Mouse (Mus musculus): ENCODE results near the gene Gbx2.

The Gbx2 gene

GRCm38 (mm10) chr1:89934316-89935260, 3.6 kb upstream of the Gbx2 start:
- no peak for DNase-seq (ENCODE audit: low spot score)

DNA sequence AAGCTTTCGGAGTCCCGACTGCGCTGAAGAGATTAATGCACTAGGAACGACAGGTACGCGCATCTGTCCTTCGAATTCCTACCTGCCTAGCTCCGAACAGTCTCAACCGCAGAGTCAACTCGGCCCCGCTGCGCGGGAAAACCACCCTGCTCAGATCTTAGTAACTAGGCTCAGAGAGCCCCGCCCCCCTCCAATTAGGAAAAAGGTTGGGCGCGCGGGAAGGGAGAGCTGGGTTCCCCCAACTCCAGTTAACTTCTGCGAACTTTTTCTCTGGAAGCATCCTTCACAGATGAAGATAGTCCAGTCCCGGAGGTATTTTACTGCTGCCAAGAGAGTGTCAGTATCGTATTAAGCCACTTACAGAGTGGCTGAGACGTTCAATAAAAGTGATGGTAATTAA, 2.8 kb upstream of the Gbx2 start:
- no peak for DNase-seq (ENCODE audit: low spot score)

DNA sequence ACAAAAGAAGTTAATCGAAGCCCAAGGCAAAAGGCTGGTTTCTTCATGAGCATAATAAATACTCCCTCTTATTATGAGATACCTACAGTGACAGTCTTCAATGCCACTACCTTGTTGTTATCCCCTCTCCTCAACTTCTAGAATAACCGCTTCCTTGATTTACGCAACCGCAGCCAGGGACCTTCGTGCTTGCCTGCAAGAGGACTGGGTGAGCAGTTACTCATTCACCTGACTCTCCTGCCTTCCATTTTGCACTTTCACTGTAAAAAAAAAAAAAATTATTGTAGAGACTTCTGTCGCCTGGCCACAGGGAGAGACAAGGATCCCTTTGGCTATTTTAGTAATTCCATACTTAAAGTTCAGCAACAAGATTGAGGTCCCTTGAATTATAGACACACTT, 2.0 kb upstream of the Gbx2 start:
- DNase-seq (ENCODE audit: low spot score) = no peak

DNA sequence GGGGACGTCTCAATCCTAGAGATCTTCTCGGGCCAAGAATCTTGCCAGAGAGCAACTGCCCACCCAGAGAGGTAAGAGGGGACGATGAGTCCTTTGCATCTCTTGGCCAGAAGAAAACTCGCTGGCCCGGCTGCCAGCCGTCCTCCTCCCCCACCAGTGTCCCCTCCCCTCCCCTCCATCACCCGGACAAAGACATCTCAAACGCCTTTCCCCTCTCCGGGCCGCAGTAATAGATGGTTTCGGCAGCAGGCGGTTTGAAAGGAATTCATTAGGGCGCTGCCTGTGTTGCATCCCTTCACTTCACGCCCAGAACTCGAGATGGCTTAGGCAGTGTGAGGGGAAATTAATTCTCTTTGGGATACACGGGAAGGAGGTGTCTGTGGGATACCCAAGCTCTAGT, 1.6 kb upstream of the Gbx2 start:
- no peak for DNase-seq (ENCODE audit: low spot score)

- DNase-seq (ENCODE audit: low spot score) = no peak
Observed at GRCm38 (mm10) chr1:89932021-89932423, 1.0 kb upstream of the Gbx2 start.

- no peak for DNase-seq (ENCODE audit: low spot score)
Observed at GRCm38 (mm10) chr1:89930551-89930950, 428 bp downstream of the Gbx2 start.

DNA sequence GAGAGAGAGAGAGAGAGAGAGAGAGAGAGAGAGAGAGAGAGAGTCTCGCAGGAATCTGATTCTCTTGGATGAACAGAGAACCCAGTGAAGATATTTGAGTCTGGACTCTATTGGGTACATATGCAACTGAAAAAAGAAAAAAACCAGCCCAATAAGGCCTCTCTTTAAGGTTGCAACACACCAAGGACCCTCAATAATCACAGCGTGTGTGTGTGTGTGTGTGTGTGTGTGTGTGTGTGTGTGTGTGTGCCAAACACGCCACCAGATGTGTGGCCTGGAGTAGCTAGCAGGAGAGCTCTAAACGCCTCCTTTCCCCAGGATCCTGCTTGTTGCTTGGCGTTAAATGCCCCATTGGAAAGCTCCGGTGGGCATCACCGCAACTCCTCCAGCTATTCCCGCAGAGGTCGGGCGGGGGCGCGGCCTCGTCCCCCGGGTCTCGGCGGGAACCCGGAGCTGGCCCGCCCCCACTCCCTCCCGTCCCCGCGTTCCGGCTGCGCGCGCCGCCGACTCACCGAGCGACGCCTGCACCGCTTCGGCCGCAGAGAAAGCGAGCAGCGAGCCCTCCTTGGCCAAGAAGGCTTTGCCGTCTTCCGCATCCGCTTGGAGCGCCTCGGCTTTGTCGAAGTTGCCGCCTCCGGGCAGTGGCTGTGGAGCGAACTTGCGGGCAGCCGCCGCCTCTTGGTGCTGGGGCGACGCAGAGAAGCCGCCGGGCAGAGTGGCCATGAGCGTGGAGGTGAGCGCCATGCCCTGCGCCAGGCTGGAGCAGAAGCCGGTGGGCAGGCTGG, 1.1 kb downstream of the Gbx2 start:
- no peak for DNase-seq (ENCODE audit: low spot score)

- DNase-seq (ENCODE audit: low spot score) = no peak
Observed at GRCm38 (mm10) chr1:89929181-89929580, 1.8 kb downstream of the Gbx2 start.

DNA sequence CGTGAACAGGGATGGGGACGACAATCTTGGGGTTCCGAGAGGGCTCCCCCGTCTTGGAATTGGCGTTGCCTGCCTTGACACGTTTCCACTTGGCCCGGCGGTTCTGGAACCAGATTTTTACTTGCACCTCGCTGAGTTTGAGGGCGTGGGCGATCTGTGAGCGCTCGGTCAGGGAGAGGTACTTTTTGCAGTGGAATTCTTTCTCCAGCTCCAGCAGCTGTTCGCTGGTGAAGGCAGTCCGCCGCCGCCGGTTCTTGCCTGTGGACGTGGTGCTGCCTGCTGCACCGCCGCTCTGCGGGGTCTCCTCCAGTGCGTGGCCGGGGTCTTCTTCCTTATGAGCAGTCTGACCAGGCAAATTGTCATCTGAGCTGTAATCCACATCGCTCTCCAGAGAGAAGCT, 2.3 kb downstream of the Gbx2 start:
- no peak for DNase-seq (ENCODE audit: low spot score)

GRCm38 (mm10) chr1:89927061-89927661, 3.8 kb downstream of the Gbx2 start:
- no peak for DNase-seq (ENCODE audit: low spot score)

DNA sequence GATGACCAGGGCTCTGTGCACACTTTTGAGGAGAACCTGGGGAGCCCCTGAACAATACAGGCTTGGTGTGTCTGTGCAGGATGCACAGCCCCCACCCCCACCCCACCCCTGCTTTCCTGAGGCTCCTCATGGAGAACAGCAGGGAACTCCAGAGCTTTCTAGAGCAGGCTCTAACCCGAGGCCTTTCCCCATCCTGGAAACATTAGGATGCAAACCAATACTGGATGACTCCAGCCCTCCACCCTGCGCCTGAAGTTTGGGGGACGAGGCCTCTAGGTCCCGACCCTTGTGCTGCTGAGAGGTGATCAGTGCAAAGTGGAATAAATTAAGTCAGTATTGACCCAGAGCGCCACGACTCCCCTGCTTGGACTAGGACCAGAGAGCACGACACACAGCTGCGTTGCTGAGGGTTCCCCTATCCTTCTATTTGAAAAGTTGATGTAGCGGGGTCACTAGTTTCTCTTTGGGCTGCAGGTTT, 4.4 kb downstream of the Gbx2 start:
- DNase-seq (ENCODE audit: low spot score) = no peak

- no peak for DNase-seq (ENCODE audit: low spot score)
Observed at GRCm38 (mm10) chr1:89925501-89926190, 5.3 kb downstream of the Gbx2 start.

DNA sequence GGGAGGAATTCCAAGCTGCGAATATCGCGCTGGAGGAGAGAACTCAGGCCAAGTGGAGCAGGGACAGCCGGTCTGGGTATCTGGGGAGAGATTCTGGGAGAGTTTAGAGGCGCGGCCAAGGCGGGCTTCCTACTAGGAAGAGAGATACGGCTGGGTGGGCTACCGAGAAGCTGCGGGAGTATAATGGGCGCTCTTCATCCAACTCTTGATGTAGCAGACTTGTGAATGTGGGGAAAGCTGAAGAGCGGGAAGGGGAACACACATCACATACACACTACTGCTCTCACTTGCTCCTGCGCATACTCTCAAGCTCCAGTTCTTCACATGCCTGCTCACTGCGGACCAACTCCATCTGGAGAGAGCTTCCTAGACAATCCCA, 7.3 kb downstream of the Gbx2 start:
- DNase-seq (ENCODE audit: low spot score) = no peak

GRCm38 (mm10) chr1:89922883-89923641, 7.9 kb downstream of the Gbx2 start:
- no peak for DNase-seq (ENCODE audit: low spot score)

DNA sequence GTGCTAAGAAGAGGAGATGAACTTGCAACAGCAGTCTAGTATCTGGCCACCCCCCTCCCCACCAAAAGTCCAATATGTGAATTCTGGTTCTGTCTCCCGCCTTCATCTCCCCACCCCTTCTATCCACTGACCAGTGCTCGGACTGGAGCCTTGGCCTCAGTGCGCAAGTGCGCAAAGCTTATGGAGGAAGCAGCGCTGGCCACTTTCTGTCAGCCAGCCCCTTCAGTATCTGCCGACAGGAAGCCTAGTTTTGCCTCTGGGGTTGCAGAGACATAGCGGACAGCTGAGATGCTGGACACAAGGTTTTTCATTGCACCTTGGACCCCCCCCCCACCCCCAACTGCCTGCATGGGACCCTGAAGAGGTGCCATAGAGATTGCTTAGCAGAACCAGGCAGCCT, 8.7 kb downstream of the Gbx2 start:
- DNase-seq (ENCODE audit: low spot score) = no peak

GRCm38 (mm10) chr1:89921806-89922205, 9.2 kb downstream of the Gbx2 start:
- DNase-seq (ENCODE audit: low spot score) = no peak

DNA sequence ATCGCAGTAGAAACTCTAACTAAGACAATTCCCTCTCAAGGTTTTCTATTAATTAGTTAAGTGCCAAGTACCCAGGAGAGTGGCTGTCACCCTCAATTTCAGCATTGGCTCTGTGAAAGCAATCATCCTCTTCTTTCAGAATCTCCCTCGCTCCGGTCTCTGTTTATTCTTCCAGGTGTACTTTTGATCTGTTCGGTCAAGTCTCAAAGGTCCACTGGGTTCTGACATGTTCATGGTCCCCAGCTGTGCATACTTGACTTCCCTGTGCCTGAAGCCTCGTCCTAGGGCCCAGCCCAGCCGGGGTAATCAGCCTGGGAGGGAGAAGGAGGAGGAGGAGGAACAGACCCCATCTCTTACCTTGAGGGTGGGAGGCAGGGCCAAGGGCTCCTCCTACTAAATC, 11.8 kb downstream of the Gbx2 start:
- DNase-seq (ENCODE audit: low spot score) = no peak

DNA sequence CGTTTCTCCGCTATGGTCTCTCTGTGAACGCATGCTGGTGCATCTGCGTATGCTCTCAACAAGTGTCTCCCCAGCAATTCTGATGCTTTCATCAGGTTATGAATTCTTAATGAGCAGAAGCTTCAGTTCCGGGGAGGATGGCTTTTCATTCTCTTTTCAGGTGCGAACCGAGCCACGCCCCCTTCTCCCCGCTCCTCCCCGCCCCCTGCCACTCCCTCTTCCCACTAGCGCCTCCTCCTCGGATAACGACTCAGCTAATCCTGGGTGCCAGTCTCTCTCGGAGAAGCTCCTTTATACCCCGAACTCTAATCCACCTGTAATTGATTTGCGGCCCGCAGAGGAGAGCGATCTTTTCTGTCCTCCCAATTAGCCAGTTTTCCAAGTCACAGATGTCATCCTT, 12.9 kb downstream of the Gbx2 start:
- DNase-seq (ENCODE audit: low spot score) = no peak

GRCm38 (mm10) chr1:89913611-89914010, 17.4 kb downstream of the Gbx2 start:
- DNase-seq (ENCODE audit: low spot score) = no peak

DNA sequence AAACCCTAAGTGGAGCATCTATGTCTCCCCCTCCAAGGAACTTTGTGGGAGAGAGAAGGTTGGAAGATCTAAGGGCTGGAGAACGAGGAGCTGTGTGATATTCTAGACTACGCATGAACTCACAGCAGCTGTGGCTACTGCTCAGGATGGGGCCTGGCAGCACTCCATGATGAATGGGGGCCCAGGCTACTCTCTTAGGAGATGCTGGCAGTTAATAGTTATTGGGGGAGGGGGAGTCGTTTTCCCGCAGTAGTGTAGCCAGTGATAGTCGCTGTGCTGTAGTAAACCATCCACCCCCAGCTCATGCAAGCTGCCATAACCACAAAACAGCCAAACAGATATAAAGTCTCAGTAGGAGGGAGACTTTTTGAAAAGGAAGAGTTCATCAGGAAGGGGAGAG, 18.6 kb downstream of the Gbx2 start:
- DNase-seq (ENCODE audit: low spot score) = no peak

DNA sequence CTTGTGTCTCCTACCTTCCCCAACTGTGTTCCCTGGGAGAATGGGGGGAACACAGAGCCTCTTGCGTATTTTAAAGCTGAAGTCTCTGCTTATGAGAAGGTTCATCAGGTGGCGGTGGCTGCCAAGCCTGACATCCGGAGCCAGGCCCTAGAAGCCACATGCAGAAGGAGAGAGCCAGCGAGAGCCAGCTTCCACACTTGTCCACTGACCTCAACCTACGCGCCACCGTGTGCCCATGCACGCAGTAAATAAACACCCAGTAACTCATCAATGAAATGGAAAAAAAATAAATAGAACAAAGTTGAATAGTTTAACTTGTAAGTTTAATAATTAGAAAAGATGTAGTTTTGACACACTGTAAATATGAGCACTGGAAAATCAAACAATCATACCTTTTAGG, 21.2 kb downstream of the Gbx2 start:
- no peak for DNase-seq (ENCODE audit: low spot score)
